Mouse (Mus musculus): Measurements from ENCODE around the gene Pou2f1.

- TF ChIP-seq CTCF (IDR thresholded peaks at IDR 0.05; ENCODE audit: low read depth, low read length) (no peak), POLR2A (IDR thresholded peaks at IDR 0.05; ENCODE audit: extremely low read depth, insufficient read depth, low read length) (no peak)
These were observed 17.3 kb downstream of the Pou2f1 start for GRCm38 (mm10) chr1:165985186-165985585.

Measured in liver, adult 2 months (tissue).